Mouse (Mus musculus): ENCODE data around the gene Gm34653. TPM values are rescaled to one million over a fixed set of nuclear protein-coding genes. Genes with fewer than 3 reads are reported as not detected.

The Gm34653 gene
- total and polyA plus RNA-seq, 2 experiments from 2014 or later: not detected

- Histone ChIP-seq H3K27ac (ENCODE audit: low read depth) (no peak overlapping the region), H3K4me1 (ENCODE audit: control insufficient read depth, insufficient read depth) (no peaks in the 10 kb centered on the region), H3K36me3 (replicated peaks; ENCODE audit: control insufficient read depth, insufficient read depth, low read length) (no peaks in the 10 kb centered on the region), H3K4me3 (ENCODE audit: low read depth, low read length) (no peak overlapping the region), H3K4me2 (ENCODE audit: low read depth, low read length) (no peak overlapping the region), H3K9ac (replicated peaks; ENCODE audit: low read depth, low read length) (no peak overlapping the region), H3K9me3 (replicated peaks; ENCODE audit: control insufficient read depth, low read length) (no peaks in the 10 kb centered on the region), H3K27me3 (ENCODE audit: control insufficient read depth, insufficient read depth, low read length) (no peaks in the 10 kb centered on the region)
- ATAC-seq (ENCODE audit: insufficient read depth, low read depth) (no peak), DNase-seq (ENCODE audit: low spot score) (no peak)
- WGBS: 81% methylated on average over 8 of the region's 8 CpGs
- TF ChIP-seq EP300 (IDR thresholded peaks at IDR 0.05; ENCODE audit: low read depth) (no peak), CTCF (IDR thresholded peaks at IDR 0.05; ENCODE audit: low read depth) (no peak)
Measured at GRCm38 (mm10) chr2:34841706-34842105, 8.9 kb downstream of the Gm34653 start.

DNA sequence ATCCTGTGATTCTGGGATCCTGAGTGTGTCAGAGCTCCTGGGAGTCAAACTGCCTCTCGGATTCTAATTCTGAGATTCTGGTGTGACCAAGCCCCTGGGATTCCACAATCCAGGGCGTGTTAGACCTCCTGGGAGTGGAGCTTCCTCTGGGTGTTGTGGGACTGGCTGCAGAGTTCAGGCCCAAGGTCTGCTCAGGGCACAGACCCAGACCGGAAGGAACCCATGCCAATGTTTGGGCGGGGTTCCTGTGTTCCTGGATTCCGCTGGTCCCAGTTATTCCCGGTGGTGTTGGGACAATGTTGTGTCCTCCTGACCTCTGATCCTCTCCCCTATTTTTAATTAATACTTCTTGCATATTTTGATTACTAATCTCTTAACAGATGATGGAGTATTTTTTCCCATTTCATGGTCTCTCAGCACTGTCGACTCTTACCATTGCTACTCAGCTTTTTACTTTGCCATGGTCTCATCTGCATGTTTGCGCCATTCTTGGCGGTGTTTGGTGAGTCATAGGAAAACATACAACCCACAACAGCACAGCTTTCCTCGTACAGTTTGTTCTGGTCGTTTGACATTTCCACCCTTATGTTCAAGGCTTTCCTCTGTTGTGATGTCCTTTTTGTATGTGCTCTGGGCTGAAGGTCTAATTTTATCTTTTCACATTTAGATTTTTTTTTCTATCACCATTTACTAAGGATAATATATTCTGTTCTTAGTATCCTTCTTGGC is 10.6 kb downstream of the Gm34653 start:
- no peak overlapping the region for H3K4me2 ChIP-seq (ENCODE audit: low read depth, low read length)
- TF ChIP-seq EP300 (IDR thresholded peaks at IDR 0.05; ENCODE audit: low read depth) (no peak), CTCF (IDR thresholded peaks at IDR 0.05; ENCODE audit: low read depth) (no peak)
- no peaks in the 10 kb centered on the region for H3K9me3 ChIP-seq (replicated peaks; ENCODE audit: control insufficient read depth, low read length)
- no peaks in the 10 kb centered on the region for H3K36me3 ChIP-seq (replicated peaks; ENCODE audit: control insufficient read depth, insufficient read depth, low read length)
- H3K4me1 ChIP-seq (ENCODE audit: control insufficient read depth, insufficient read depth): no peaks in the 10 kb centered on the region
- H3K27me3 ChIP-seq (ENCODE audit: control insufficient read depth, insufficient read depth, low read length): no peaks in the 10 kb centered on the region
- no peak for DNase-seq (ENCODE audit: low spot score)
- no peak overlapping the region for H3K9ac ChIP-seq (replicated peaks; ENCODE audit: low read depth, low read length)
- no peak overlapping the region for H3K4me3 ChIP-seq (ENCODE audit: low read depth, low read length)
- no peak for ATAC-seq (ENCODE audit: insufficient read depth, low read depth)
- 58% methylated on average over 11 of the region's 11 CpGs for WGBS
- peak overlapping the region; percentile 20; the same call in 1 of the 2 replicates for H3K27ac ChIP-seq (ENCODE audit: low read depth)

GRCm38 (mm10) chr2:34847702-34848101 is 14.9 kb downstream of the Gm34653 start:
- H3K36me3 ChIP-seq (replicated peaks; ENCODE audit: control insufficient read depth, insufficient read depth, low read length): peaks cover 20% of the 10 kb centered on the region
- H3K4me2 ChIP-seq (ENCODE audit: low read depth, low read length): no peak overlapping the region
- no peak overlapping the region for H3K9ac ChIP-seq (replicated peaks; ENCODE audit: low read depth, low read length)
- no peaks in the 10 kb centered on the region for H3K27me3 ChIP-seq (ENCODE audit: control insufficient read depth, insufficient read depth, low read length)
- no peak overlapping the region for H3K4me3 ChIP-seq (ENCODE audit: low read depth, low read length)
- H3K27ac ChIP-seq (ENCODE audit: low read depth): no peak overlapping the region
- H3K9me3 ChIP-seq (replicated peaks; ENCODE audit: control insufficient read depth, low read length): no peaks in the 10 kb centered on the region
- no peak for DNase-seq (ENCODE audit: low spot score)
- no peak for TF ChIP-seq CTCF (IDR thresholded peaks at IDR 0.05; ENCODE audit: low read depth)
- TF ChIP-seq EP300 (IDR thresholded peaks at IDR 0.05; ENCODE audit: low read depth): no peak
- WGBS: 93% methylated on average over 1 of the region's 1 CpGs
- no peak for ATAC-seq (ENCODE audit: insufficient read depth, low read depth)
- H3K4me1 ChIP-seq (ENCODE audit: control insufficient read depth, insufficient read depth): no peaks in the 10 kb centered on the region

GRCm38 (mm10) chr2:34855265-34855664 is 22.5 kb downstream of the Gm34653 start:
- Histone ChIP-seq H3K9ac (replicated peaks; ENCODE audit: low read depth, low read length) (no peak overlapping the region), H3K4me3 (ENCODE audit: low read depth, low read length) (no peak overlapping the region), H3K4me1 (ENCODE audit: control insufficient read depth, insufficient read depth) (no peaks in the 10 kb centered on the region), H3K4me2 (ENCODE audit: low read depth, low read length) (no peak overlapping the region), H3K9me3 (replicated peaks; ENCODE audit: control insufficient read depth, low read length) (no peaks in the 10 kb centered on the region), H3K27ac (ENCODE audit: low read depth) (no peak overlapping the region), H3K36me3 (replicated peaks; ENCODE audit: control insufficient read depth, insufficient read depth, low read length) (peaks cover 88% of the 10 kb centered on the region), H3K27me3 (ENCODE audit: control insufficient read depth, insufficient read depth, low read length) (no peaks in the 10 kb centered on the region)
- 99% methylated on average over 4 of the region's 4 CpGs for WGBS
- ATAC-seq (ENCODE audit: insufficient read depth, low read depth) (no peak), DNase-seq (ENCODE audit: low spot score) (no peak)
- no peak for TF ChIP-seq EP300 (IDR thresholded peaks at IDR 0.05; ENCODE audit: low read depth)
- TF ChIP-seq CTCF (IDR thresholded peaks at IDR 0.05; ENCODE audit: low read depth): peak; percentile 26

- no peaks in the 10 kb centered on the region for H3K4me1 ChIP-seq (ENCODE audit: control insufficient read depth, insufficient read depth)
- no peak overlapping the region for H3K4me3 ChIP-seq (ENCODE audit: low read depth, low read length)
- no peaks in the 10 kb centered on the region for H3K9me3 ChIP-seq (replicated peaks; ENCODE audit: control insufficient read depth, low read length)
- ATAC-seq (ENCODE audit: insufficient read depth, low read depth) (no peak), DNase-seq (ENCODE audit: low spot score) (no peak)
- no peak overlapping the region for H3K4me2 ChIP-seq (ENCODE audit: low read depth, low read length)
- no peaks in the 10 kb centered on the region for H3K27me3 ChIP-seq (ENCODE audit: control insufficient read depth, insufficient read depth, low read length)
- WGBS: 82% methylated on average over 8 of the region's 8 CpGs
- H3K36me3 ChIP-seq (replicated peaks; ENCODE audit: control insufficient read depth, insufficient read depth, low read length): peaks cover 81% of the 10 kb centered on the region
- H3K9ac ChIP-seq (replicated peaks; ENCODE audit: low read depth, low read length): no peak overlapping the region
- TF ChIP-seq CTCF (IDR thresholded peaks at IDR 0.05; ENCODE audit: low read depth) (no peak), EP300 (IDR thresholded peaks at IDR 0.05; ENCODE audit: low read depth) (no peak)
- no peak overlapping the region for H3K27ac ChIP-seq (ENCODE audit: low read depth)
Measured at GRCm38 (mm10) chr2:34857728-34858127, 24.9 kb downstream of the Gm34653 start.

GRCm38 (mm10) chr2:34869680-34870079 is 36.9 kb downstream of the Gm34653 start:
- Histone ChIP-seq H3K27ac (ENCODE audit: low read depth) (no peak overlapping the region), H3K4me1 (ENCODE audit: control insufficient read depth, insufficient read depth) (peaks cover 15% of the 10 kb centered on the region), H3K36me3 (replicated peaks; ENCODE audit: control insufficient read depth, insufficient read depth, low read length) (peaks cover 23% of the 10 kb centered on the region), H3K9ac (replicated peaks; ENCODE audit: low read depth, low read length) (peak overlapping the region; percentile 96; the same call in 1 of the 2 replicates), H3K4me2 (ENCODE audit: low read depth, low read length) (peak overlapping the region; percentile 87), H3K9me3 (replicated peaks; ENCODE audit: control insufficient read depth, low read length) (no peaks in the 10 kb centered on the region), H3K4me3 (ENCODE audit: low read depth, low read length) (peak overlapping the region; percentile 98), H3K27me3 (ENCODE audit: control insufficient read depth, insufficient read depth, low read length) (no peaks in the 10 kb centered on the region)
- TF ChIP-seq CTCF (IDR thresholded peaks at IDR 0.05; ENCODE audit: low read depth): no peak
- no peak for TF ChIP-seq EP300 (IDR thresholded peaks at IDR 0.05; ENCODE audit: low read depth)
- no peak for ATAC-seq (ENCODE audit: insufficient read depth, low read depth)
- DNase-seq (ENCODE audit: low spot score): no peak
- WGBS: 35% methylated on average over 5 of the region's 5 CpGs
